Mouse (Mus musculus) urinary bladder, postnatal 4 days (tissue): ENCODE results near the gene Ctsc.
"Not testable (repeated sequence)": the region's sequence is repeated elsewhere in the genome, so short reads cannot be mapped to it uniquely, and the experiment has no call there.

Source experiments
- DNase-seq, 2 experiments: peaks; one replicate each; pipeline ENCODE4 v3.0.0; 2021 to 2022; ENCODE audit warnings: low spot score in 2 of 2

Ctsc gene

DNA sequence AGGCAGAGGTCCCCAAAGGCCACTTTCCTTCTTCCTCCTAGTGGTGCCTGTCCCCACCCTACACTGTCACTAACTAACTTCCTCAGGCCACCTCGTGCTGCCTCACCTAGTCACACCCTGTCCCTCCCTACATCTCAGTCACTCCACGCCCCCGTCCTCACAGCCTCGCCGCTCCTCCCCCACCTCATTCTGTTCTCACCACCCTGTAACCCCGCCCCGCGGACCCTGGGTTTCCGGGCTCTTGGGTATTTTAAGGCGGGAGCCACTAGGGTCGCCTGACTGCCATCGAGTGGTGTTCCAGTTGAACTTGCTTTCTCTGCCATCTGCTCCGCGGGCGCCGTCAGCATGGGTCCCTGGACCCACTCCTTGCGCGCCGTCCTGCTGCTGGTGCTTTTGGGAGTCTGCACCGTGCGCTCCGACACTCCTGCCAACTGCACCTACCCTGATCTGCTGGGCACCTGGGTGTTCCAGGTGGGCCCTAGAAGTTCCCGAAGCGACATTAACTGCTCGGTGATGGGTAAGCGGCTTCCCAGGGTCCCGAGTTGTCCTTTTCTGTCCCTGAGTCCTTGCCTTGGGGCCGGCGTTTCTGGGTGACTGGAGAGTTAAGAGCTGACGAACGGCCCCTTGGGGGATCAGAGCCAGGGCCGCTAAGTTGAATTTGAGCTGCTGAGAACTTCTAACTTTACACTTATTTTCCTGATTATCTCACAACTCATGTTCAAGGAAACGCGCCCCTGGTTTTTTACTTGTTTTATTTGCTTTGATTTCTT, at the start of gene Ctsc:
Ctsc (plus strand) TSS at position 228 of the 770 bp plus-strand sequence.
- DNase-seq, result peak; percentile 76 to 80

DNA sequence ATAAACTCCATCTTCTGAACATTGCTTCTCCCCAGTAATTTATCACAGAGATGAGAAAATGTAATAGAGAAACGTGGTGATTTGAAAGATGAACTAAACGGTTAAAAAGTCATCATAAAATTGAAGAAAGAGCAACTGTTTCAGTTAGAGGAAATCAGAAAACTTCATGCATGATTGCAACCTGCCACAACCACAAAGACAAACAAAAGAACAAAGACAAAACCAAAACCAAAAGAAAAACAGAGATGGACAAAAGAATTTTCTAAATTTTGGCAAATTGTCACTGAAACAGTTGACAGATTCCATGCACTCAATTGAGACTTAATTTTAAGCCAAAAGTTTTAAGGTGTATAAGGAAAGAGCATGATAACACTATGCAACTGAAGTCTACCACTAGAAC, 48.8 kb upstream of the Ctsc start:
- DNase-seq, result no peak

DNA sequence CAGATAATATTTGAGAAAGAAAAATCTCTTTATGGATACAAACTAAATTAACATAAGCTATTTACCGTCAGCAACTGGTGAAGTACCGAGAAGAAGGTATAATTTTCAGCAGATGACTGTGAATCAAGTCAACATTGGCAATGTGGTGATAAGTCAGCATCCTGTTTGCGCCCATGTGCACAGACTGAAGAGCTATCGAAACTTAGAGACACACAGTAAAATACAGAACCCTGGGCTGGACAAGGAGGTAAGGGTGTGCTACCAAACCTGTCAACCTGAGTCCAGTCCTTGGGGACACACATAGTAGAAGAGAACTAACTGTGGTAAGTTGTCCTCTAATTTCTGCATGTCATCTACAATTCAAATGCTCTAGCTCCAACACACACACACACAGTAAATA, 47.8 kb upstream of the Ctsc start:
- DNase-seq, result no peak

DNA sequence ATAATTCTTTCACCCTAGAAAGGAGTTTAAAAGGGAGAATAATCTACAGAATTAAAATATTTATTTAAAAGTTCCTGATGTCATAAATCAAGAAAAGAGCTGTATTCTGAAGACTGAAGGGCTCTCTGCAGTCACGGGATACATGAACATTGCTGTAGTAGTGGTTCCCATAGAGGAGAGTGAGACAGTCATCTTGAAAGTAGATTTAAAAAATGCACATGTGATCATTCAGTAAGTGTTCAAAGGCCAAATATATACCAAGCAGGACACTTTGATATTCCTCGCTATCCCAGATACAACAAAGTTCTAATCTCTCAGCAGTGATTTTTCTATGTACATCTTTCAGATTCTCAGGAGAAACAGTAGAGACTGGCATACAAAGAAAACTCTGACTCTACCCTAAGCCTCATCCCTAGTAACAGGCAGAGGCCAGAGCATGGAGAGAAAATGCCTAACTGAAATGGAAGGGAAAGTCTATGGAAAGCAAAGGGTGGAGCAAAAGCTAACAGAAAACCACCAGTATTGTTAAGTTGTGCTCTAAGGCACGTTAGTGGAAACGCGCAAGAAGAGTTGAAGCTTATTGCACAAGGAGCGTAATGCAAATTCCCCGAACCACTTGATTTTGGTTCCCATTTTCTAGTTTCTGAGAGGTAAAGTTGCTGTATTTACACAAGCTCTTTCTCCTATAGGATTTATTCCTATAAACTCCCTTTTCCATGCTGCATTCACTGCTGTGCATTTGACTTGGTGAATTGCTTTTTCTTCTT, 46.9 kb upstream of the Ctsc start:
- no peak for DNase-seq

DNA sequence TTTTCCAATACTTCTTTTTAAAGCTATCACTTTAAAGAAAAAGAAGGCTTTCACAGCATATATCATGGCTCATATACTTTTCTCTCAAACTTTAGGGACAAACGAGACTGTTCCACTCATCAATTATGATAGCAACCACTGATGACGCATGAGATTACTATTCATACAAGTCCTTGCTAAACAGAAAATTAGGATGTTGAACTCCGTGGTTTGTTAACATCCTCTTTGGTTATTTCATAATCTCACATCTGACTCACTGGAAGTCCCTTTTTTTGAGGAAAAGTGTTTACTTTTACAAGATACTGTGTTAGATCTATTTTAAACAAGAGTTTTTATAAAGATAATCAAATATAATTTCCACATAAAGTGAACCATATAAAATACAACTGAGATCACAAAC, 34.8 kb upstream of the Ctsc start:
- DNase-seq, result no peak

DNA sequence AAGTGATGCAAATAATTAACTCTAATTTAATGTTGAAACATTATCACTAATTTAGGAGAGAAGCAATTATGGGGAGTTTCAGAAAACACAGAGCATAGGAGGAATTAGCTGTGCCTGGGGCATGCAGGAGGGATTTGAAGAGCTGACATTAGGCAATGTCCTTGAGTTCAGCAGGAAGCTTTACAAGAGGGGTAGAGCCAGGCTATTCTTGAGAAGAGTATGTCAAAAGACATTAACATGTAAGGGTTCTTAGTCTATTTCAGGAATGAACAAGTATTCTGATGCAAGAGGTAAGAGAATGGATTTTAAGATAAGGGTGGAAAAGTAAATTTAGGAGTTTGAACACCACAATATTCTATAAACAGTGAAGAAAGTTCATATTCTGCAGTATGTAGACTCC, 33.4 kb upstream of the Ctsc start:
- DNase-seq, result no peak

DNA sequence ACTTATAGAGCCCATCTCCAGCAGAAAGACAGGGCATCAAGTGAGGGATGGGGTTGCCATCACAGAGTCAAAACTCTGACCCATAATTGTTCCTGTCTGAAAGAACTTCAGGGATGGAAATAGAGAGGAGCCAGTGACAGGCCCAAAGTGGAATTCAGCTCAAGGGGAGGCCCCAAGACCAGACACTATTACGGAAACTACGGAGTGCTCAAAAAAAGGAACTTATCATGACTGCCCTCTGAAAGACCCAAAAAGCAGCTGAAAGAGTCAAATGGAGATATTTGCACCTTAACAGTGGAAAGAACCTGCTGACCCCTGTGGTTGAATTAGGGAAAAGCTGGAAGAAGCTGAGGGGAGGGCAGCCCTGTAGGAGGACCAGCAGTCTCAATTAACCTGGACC, 27.5 kb upstream of the Ctsc start:
- not testable (repeated sequence) for DNase-seq

DNA sequence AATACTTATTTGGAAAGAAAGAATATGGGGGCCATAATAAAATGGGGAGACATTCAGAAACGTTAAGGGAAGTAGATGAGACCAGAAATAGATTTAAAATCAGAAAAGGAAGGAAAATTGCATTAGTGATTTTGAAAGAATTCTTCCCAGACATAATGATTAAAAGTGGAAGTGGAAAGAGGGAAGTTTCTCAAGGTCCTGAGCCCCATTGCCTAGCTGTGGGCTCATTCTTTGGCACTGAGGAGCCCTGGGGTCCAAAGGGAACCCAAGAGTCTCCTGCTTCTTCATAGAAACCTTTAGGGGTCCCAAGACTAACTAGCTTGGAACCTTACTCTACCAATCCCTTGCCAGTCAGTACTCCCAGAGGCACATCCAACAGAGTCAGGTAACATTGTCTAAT, 26.4 kb upstream of the Ctsc start:
- DNase-seq, result no peak

DNA sequence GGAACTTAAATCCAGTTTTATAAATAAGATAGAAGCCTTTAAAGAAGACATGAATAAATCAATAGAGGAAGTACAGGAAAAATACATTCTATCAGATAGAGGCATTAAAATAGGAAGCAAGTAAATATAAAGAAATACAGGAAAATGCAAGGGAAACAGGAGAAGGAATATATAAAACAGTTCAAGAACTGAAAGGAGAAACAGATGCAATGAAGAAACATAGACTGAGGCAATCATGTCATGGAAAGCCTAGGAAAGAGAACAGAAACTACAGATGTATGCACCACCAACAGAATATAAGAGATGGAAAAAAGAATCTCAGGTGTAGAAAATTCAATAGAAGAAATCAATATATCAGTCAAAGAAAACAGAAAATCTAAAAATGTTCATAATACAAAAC, 25.8 kb upstream of the Ctsc start:
- DNase-seq, result no peak

DNA sequence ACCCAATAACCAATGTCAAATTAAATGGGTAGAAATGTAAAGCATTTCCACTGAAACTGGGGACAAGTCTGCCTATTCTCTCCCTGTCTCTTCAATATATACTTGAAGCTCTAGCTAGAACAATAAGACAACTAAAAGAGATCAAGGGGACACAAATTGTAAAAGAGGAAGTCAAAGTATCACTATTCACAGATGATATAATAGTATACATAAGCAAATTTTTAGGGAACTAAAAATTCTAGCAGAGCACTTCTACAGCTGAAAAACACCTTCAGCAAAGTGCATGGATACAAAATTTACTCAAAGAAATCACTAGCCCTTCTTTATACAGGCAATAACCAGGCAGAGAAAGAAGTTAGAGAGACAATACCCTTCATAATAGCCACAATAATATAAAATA, 23.0 kb upstream of the Ctsc start:
- no peak for DNase-seq

DNA sequence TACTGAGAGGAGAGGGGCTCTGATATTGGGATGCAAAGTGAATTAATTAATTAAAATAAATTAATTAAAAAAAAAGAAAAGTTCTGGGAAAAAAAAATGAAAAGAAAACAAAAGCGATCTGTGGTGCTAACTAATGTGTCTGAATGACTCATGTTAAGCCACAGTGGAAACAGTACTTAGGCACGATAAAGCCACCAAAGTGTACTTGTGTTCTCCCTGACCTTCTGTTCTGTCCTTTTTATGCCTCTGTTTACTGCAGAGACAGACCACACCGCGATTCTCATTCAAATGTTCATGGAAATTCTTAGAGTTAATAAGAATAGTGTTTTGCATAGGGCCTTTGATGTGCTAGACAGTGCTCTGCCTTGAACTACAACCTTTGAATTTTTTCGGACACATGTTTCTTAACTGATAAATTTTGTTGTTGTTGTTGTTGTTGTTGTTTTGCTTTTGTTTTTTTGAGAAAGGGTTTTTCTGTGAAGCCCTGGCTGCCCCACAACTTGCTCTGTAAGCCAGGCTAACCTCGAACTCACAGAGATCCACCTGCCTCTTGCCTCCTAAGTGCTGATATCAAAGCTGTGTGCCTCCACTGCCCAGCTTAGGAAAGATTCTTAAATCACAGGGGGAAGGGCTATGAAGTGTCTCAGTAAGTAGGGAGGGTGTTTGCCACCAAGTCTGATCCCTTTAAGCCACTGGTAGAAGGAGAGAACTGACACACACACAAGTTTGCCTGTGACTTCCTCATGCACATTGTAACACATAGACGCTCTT, 18.5 kb upstream of the Ctsc start:
- no peak for DNase-seq

DNA sequence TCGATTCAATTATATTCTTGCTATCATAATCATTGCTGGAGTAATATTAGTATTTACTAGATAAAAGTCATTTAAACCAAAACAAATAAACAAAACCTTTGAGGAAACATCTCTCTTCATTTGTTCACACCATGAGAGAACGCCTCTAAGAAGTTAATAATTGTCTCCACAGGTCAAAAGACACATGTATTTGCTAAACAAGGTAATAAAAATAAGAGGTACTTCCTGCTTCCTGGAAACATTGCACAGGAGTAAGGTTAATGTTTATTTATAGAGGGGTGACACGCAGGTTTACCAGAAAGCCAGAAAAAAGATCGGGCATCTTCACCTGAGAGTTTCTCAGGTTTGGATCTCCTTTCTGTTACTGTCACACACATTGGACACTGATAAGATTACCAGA, 16.1 kb upstream of the Ctsc start:
- DNase-seq, result no peak

DNA sequence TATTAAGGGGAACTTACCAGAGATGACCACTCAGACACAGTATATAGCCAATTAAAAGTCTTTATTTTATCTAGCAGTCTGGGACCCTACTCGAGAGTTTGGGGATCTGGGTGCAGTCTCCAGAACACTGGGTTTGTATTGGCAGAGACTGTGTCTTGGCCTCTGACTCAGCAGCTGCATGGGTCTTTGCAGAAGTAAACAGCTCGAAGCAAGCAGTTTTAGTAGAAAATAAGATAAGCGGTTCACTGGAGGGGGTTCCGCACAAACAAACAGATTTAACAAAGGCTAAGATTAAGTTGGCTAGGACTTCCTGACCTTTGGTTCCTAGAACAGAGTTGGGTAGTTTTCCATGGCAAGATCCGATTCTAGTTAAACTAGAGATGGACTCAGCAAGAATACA, 13.0 kb upstream of the Ctsc start:
- no peak for DNase-seq

DNA sequence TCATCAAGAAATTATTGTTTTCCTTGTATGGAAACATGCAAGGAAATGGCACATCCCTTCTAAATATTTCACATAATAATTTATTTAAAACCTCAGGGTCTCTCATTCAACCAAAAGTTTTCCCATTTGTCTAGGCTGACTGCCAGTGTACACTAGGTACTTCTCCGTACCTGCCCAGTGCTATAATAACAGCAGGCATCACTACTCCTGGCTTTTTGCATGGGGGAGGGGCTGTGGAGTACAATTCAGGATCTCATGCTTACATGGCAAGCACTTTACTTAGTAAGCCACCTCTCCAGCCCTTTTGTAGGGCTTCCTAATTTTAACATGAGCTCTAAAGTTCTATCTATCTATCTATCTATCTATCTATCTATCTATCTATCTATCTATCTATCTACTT, 8.0 kb upstream of the Ctsc start:
- no peak for DNase-seq

DNA sequence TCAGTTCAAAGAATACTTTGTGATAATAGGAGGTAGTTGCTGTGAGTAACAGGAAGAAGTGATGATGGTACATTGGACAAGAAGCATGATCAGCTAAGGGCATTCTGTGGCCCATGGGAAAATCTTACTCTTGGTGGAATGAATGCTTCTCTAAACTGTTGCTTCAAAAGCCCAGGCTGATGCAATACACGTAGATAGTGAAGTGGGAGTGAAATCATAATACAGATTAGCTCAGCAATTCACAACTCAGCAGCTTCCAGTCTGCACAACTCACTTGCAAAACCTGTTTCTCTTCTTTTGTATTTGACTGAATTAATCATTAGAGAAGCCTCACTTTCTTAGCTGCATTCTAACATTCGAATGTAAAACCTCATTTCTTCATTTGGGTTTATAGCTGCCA, 6.4 kb upstream of the Ctsc start:
- no peak for DNase-seq

DNA sequence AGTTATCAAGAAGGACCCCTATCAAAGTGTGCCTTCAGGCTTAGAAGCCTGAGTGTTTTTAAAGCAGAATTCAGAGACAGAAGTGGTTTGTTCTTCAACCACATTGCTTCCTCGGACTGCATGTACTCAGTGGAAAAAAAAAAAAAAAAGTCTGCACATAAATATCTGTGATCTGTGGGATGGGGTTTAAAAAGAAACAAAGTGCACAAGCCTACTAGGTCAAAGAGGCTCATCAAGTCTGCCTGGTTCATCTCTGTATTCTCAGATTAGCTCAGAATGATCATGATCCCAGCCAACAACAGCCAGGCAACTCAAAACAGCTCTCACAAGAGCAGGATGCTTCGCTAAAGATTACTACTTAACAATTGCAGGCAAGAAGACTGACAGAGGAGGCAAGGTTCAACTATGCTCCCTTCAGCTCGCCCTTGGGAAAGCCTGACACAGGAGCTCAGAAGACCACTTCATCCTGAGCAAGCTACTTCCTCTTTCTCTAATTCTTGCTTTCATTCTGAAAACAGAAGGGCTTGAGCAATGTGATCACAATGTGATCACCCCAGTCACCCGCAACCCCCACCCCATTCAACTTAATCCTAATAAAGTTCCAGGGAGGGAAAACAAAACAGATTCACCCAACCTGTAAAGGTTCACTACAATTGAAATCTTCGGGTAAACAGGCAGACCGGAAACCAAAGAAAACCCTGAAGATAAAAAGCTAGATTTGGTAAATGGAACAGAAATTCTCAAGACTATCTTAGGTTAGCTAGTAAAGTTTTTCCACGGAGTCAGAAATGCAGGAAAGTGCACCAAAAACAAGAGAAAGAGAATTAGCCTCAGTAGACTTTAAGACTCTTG, 745 bp upstream of the Ctsc start:
- DNase-seq, result no peak

DNA sequence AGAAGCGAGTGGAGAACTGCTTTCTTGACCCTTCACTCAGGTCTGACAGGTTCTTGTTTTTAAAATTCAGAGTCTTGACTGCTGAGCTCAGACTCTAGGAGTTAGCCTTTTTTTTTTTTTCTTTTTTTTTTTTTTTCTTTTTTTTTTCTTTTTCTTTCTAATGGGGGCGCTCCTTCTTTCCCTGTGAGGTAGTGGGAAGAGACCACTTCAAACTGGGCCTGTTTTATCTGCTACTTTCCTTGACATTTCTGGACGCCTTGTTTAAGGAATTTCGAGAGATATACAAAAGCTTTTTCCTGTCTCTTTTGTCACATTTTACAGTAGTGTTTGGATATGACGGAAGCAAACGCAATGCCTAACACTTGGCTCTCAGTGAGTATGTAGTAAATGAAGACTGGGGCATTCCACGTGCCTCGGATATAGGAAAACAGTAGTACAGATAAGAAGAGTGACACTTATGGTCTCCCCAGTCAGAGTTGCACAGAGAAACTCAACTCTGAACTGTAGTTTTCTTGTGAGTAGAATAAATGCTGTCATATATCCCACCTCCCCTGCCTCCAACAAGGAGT, 827 bp downstream of the Ctsc start:
- no peak for DNase-seq

DNA sequence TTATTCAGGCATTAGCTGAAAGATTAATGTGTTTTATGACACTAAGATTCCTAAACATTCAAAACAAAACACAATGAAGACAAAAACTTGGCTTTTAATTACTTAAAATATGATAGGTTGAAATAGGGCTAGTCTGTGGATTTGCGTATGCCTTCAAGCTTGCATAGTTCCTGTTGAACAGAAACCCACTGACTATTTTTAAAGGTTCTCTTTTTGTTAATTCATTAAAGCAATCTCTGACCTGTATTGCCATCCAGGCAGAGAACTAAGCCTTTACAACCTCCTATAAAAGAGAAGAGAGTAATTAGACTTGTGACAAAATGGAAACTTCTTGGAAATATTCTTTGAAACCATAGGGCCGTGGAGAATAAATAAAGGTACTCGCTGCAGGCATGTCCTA, 7.4 kb downstream of the Ctsc start:
- DNase-seq, result no peak

DNA sequence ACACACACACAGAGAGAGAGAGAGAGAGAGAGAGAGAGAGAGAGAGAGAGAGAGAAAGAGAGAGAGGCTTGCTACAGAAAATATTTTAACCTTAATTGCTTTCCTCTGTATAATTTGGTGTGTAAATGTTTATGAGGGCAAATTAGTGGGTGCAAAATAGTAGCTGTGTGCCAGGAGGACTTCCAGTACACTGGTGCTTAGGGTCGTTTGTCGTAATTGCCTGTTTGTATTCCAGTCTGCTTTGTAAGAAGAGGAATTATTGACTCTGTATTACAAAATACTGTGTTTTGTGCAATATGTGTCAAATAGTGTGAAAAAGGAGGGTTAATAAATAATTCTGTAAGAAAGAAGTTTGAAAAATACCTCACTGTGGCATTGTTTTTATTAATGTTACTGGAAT, 13.2 kb downstream of the Ctsc start:
- DNase-seq, result no peak

DNA sequence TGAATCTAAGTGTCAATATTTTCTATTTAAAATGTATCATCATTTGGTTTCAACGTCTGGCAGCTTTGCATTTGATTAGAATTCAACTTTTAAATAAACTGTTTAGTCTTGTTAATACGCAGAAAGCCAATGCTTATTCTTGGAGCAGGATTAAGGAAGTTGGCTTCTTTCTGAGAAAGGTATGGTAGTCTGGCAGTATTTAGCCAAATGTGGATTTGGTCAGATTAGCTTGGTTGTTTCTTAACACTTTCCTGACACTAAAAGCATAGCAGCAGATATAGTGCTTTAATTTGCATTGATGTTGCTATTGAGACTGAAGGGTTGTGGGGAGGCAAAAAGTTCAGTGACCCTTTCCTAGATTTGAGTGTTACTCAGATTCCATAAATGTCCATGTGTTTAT, 14.2 kb downstream of the Ctsc start:
- no peak for DNase-seq

DNA sequence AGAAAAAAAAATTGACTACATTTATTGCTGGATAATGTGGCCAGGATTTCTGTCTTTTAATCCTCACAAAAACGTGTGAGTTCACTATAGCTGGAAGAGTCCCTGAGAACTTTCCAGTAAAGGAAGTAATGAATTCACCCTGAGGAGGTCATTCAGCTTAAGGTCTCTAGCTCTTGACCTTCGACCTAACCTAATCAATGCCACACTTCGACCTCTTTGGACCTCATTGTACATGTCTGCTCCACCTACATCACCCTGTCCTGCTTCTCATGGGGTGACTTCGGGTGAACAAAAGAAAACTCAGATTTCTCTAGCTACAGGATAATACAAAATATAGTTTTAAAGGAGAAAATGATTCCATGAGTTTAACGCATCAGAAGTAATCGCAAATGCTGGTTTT, 16.0 kb downstream of the Ctsc start:
- no peak for DNase-seq
